Mouse (Mus musculus) liver, embryonic 18 days (tissue): Measurements from ENCODE around the gene Fank1. TPM values are rescaled to one million over a fixed set of nuclear protein-coding genes. Genes with fewer than 3 reads are reported as not detected.

ENCODE experiments used
- polyA plus RNA-seq: library from polyadenylated mRNA; depleted of rRNA; stranded (reverse); fragments of >200 nt; gene quantifications from 2 replicates; pipeline ENCODE4 v1.2.3, GENCODE M21; 2012; rRNA removed

Fank1 gene
- 0.01 TPM in 1 of 2 replicates, not detected in the other for polyA plus RNA-seq

DNA sequence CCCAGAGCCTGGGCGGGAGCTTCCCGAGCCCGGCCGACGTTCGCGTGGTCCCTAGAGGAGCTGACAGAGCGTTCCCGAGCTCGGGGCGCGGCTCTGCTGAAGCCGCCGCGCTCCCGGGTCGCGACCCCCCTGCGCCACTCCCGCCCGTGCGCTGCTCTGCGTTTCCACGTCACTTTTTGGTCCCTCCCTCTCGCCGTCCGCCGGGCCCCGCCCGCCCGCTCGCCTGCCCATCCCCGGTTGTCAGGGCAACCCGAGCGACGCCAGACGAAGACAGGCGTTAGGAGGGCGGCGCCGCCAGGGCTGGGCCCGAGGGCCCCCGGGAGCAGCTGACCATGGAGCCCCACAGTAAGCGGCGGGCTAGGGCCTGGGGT, at the start of gene Fank1:
Fank1 (plus strand) TSS at position 236 of the 371 bp plus-strand sequence.

GRCm38 (mm10) chr7:133782717-133783435, 6.2 kb downstream of the Fank1 start, which contains the start of gene Dhx32:
TSS of gene Dhx32 (minus strand) at chr7:133782726.

Other genes with a start within 250 kb of the Fank1 start
- gene Tex36, start 174.7 kb upstream of the Fank1 start, polyA plus RNA-seq: not detected in 2 replicates
- 6.3 and 7.6 TPM in 2 replicates for gene Edrf1, start 139.3 kb upstream of the Fank1 start, polyA plus RNA-seq
- gene Mmp21, start 96.8 kb upstream of the Fank1 start, polyA plus RNA-seq: 0.04 and 0.05 TPM in 2 replicates
- gene Bccip, start 67.5 kb upstream of the Fank1 start, polyA plus RNA-seq: 43.6 and 43.7 TPM in 2 replicates
- gene Uros, start 66.8 kb upstream of the Fank1 start, polyA plus RNA-seq: 60.7 and 75.1 TPM in 2 replicates
- gene Dhx32, start 5.9 kb downstream of the Fank1 start, polyA plus RNA-seq: 5.1 and 5.5 TPM in 2 replicates